Mouse (Mus musculus) heart, embryonic 11.5 days (tissue): ENCODE data around the gene Hs6st2. TPM values are rescaled to one million over a fixed set of nuclear protein-coding genes. Genes with fewer than 3 reads are reported as not detected.

ENCODE experiments used
- ATAC-seq: fragments of 200-750 bp; cut with Nextera tagmentation; replicated peaks from 2 replicates; pipeline ENCODE4 v1.8.0; 2017; ENCODE audit warnings: moderate library complexity; ENCODE audit not compliant: insufficient number of reproducible peaks, low FRiP score, low TSS enrichment
- H3K27ac ChIP-seq: fragments of 300-500 bp; sonication (generic); 2 replicates; pipeline ENCODE4 v1.5.1; 2014; ENCODE audit warnings: mild to moderate bottlenecking, low read depth, low read length
- H3K27me3 ChIP-seq: fragments of 300-500 bp; sonication (generic); 2 replicates; pipeline ENCODE4 v1.6.1; 2014; ENCODE audit warnings: mild to moderate bottlenecking, low read length, mixed read lengths; ENCODE audit not compliant: control insufficient read depth, insufficient read depth
- H3K36me3 ChIP-seq: fragments of 300-500 bp; sonication (generic); 2 replicates; pipeline ENCODE4 v1.6.1; 2014; ENCODE audit warnings: mild to moderate bottlenecking, low read length, moderate library complexity, mixed read lengths; ENCODE audit not compliant: control insufficient read depth, insufficient read depth
- H3K4me1 ChIP-seq: fragments of 300-500 bp; sonication (generic); 2 replicates; pipeline ENCODE4 v1.6.1; 2014; ENCODE audit warnings: low read length; ENCODE audit not compliant: control insufficient read depth, insufficient read depth
- H3K4me2 ChIP-seq: fragments of 300-500 bp; sonication (generic); 2 replicates; pipeline ENCODE4 v1.6.1; 2014; ENCODE audit warnings: mild to moderate bottlenecking, moderate library complexity
- H3K4me3 ChIP-seq: fragments of 300-500 bp; sonication (generic); 2 replicates; pipeline ENCODE4 v1.5.1; 2014; ENCODE audit warnings: low read depth, low read length
- H3K9ac ChIP-seq: fragments of 300-500 bp; sonication (generic); 2 replicates; pipeline ENCODE4 v1.6.1; 2014; ENCODE audit warnings: mild to moderate bottlenecking, low read depth, low read length, moderate library complexity
- H3K9me3 ChIP-seq: fragments of 300-500 bp; sonication (generic); replicated peaks from 2 replicates; pipeline ENCODE4 v1.6.1; 2016; ENCODE audit warnings: low read length; ENCODE audit not compliant: control insufficient read depth
- WGBS: fragments of 180-500 bp; shearing (Covaris S2); extraction: QIAGEN DNeasy Blood & Tissue Kit; methylation state at CpG from one replicate; pipeline ENCODE4 v1.1.7; 2014; ENCODE audit not compliant: insufficient replicate concordance; 5-methylcytosine and 5-hydroxymethylcytosine counted together
- polyA plus RNA-seq: library from polyadenylated mRNA; unstranded; fragments of >200 nt; fragmentation: Nextera tagmentation; extraction: Ambion mirVana; gene quantifications from 2 replicates; pipeline ENCODE4 v1.2.1, GENCODE M21; 2014

Gene Hs6st2
- polyA plus RNA-seq, 1 experiment from 2014 or later, result 23.9 TPM

DNA sequence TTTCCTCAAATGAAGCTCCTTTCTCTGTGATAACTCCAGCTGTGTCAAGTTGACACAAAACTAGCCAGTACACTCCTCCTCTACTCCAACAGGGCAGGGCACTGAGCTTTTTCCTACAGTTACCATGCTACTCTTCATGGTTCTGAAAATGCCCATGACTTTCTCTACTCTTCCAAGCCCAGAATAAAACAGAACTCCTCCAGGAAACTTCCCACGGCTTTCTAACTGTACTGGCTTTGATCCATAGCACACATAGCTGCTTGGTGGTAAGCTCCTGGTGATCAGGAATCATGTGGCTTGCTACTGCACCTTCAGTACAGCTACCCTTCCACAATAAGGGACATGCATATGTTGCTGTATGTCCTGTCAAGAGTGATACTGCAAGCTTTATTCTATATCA is 150.5 kb downstream of the Hs6st2 start:
- H3K4me3 ChIP-seq, result no peak overlapping the region
- H3K27me3 ChIP-seq, result no peaks in the 10 kb centered on the region
- H3K4me2 ChIP-seq, result no peak overlapping the region
- H3K9ac ChIP-seq, result no peak overlapping the region
- H3K4me1 ChIP-seq, result no peaks in the 10 kb centered on the region
- no peaks in the 10 kb centered on the region for H3K9me3 ChIP-seq
- no peak for ATAC-seq
- no peak overlapping the region for H3K27ac ChIP-seq
- WGBS, result 75% methylated on average over 1 of the region's 1 CpGs
- H3K36me3 ChIP-seq, result no peaks in the 10 kb centered on the region

DNA sequence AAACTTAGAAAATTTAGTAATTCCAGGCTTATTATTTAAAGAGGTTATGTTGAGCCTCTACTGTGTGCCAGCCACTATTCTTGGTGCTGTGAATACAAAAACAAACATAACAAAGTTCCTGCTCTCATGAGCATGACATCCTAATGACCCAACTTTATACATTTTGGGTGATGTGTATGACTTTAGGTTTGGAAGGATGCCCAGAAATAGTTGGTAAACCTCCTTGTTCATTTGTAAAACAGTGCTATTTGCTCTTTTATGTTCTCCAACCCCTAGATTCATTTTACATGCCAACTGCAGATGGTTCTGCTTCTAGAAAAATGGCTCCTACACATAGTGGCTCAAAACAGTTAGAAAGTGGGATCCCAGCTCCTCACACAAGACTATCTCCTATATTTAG is 153.1 kb downstream of the Hs6st2 start:
- ATAC-seq, result no peak
- H3K27me3 ChIP-seq, result no peaks in the 10 kb centered on the region
- no peak overlapping the region for H3K4me3 ChIP-seq
- H3K9ac ChIP-seq, result no peak overlapping the region
- H3K4me1 ChIP-seq, result no peaks in the 10 kb centered on the region
- H3K4me2 ChIP-seq, result no peak overlapping the region
- no peaks in the 10 kb centered on the region for H3K9me3 ChIP-seq
- H3K36me3 ChIP-seq, result no peaks in the 10 kb centered on the region
- H3K27ac ChIP-seq, result no peak overlapping the region

DNA sequence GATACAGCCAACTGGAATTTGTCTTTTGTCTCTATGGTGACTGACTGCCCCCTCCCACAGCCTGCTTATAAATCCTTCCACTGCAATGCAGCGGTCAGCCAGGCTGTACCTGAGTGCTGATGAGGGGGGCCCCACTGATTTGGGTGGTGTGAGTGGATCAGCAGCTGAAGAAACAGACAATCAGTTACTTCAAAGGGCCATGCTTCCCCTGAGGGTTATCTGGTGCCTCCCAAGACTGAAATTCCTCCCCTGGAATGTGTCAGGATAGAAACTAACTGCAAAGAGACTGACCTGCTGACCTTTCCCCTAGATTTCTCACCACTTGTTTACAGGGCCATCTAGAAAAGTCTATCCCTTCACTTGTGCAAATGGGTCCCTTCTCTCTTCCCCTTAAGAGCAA is 166.8 kb downstream of the Hs6st2 start:
- Histone ChIP-seq H3K9me3 (no peaks in the 10 kb centered on the region), H3K27ac (no peak overlapping the region), H3K4me1 (no peaks in the 10 kb centered on the region; the same call in 1 of the 2 replicates), H3K27me3 (no peaks in the 10 kb centered on the region), H3K9ac (no peak overlapping the region), H3K36me3 (no peaks in the 10 kb centered on the region), H3K4me3 (no peak overlapping the region), H3K4me2 (no peak overlapping the region)
- 22% methylated on average over 1 of the region's 1 CpGs for WGBS
- ATAC-seq, result no peak

DNA sequence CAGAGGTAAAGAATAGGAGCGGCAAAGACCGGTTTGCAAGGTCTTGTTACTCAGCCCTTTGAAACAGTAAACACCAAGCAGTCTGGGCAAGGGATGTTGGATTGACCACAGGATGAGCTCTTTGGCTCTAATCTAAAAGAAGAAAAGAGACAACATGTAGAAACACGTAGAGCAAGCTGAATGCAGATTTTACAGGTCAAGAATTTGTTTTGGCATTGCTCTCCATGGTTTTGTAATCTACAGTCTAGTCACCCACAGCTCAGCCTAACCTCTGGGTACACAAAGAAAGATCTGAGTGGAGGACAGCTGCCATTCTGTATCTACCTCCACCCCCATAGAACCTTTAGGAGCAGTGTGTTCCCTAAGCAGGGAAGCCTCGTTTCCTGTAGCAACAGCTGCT is 175.1 kb downstream of the Hs6st2 start:
- Histone ChIP-seq H3K4me3 (no peak overlapping the region), H3K36me3 (no peaks in the 10 kb centered on the region), H3K4me2 (no peak overlapping the region), H3K27ac (no peak overlapping the region), H3K4me1 (no peaks in the 10 kb centered on the region; the same call in 1 of the 2 replicates), H3K9me3 (no peaks in the 10 kb centered on the region), H3K9ac (no peak overlapping the region), H3K27me3 (no peaks in the 10 kb centered on the region)
- WGBS, result 67% methylated on average over 4 of the region's 4 CpGs
- ATAC-seq, result no peak

DNA sequence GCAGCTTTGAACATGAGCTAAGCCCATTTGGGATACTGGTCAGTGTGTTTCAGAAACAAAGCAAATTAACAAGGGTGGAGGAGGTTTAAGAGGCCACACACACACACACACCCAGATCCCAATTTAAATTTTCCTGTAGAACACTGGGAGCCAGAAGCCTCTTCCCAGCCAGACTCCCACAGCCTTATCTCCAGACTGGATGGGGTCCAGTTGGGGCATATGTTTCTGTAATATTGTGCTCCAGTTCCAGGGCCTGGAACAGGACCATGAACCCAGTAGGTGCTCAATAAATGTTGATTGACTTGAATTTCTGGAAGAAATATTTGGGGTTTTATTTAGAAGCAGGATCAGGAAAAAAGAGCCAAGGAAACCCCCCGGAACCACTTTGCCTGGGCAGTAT is 176.0 kb downstream of the Hs6st2 start:
- no peaks in the 10 kb centered on the region; the same call in 1 of the 2 replicates for H3K4me1 ChIP-seq
- 53% methylated on average over 1 of the region's 1 CpGs for WGBS
- H3K36me3 ChIP-seq, result no peaks in the 10 kb centered on the region
- no peak overlapping the region for H3K4me3 ChIP-seq
- no peak overlapping the region for H3K4me2 ChIP-seq
- no peak for ATAC-seq
- no peak overlapping the region for H3K27ac ChIP-seq
- no peaks in the 10 kb centered on the region for H3K9me3 ChIP-seq
- no peaks in the 10 kb centered on the region for H3K27me3 ChIP-seq
- H3K9ac ChIP-seq, result no peak overlapping the region

DNA sequence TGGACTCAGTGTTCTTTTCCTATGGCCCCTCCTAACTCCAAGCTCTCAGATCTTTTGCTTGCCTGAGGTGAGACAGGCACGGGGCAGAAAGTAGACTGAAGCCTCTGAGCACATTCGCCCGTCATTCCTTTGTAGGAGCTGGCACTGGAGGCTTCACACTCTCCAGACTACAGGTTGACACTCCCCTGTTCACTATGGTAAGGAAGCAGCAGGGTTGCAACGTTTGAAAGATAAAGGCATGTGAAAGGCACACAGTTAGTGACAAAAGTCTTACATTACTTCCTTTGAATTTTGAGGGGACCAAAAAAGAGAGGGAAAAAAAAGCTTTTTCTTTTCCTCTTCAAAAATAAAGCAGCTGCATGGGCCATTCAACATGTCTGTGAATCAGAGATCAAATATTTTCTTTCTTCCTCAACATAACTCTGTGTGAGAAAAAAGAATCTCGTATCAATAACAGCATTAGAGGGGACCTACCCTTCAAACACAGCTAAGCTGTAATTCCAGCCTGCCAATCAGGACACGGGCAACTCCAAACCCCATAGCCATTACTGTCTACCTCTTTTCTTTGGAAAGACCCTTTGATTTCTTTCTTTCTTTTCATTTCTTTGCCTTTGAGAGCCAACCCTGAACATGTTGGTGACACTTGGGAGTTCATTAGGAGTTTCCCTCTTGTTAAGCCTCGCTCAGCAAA is 177.7 kb downstream of the Hs6st2 start:
- no peak overlapping the region for H3K9ac ChIP-seq

DNA sequence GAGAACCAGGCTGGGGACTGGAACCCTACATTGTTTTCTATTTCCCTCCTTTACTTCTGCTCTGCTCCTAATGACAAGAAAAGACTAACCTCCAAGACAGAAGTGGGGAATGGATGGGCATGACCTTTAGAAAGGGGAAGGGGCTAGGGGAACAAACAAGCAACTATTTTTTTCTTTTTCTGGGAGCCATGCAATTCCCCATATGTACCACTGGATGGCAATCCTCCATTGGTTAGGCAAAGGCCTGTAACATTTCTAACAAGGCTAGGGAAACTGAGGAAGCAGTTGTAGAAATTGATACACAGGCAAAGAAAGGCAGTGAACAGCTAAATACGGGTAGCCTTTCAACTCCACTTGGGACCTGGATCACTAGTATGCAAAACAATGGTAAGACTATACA is 183.8 kb downstream of the Hs6st2 start:
- no peaks in the 10 kb centered on the region for H3K36me3 ChIP-seq
- WGBS, result 39% methylated on average over 1 of the region's 1 CpGs
- H3K9ac ChIP-seq, result no peak overlapping the region
- H3K4me1 ChIP-seq, result no peaks in the 10 kb centered on the region
- H3K27me3 ChIP-seq, result no peaks in the 10 kb centered on the region
- no peak for ATAC-seq
- no peak overlapping the region for H3K4me3 ChIP-seq
- H3K4me2 ChIP-seq, result no peak overlapping the region
- H3K9me3 ChIP-seq, result no peaks in the 10 kb centered on the region
- H3K27ac ChIP-seq, result no peak overlapping the region

More for the DNA sequence above, 177.7 kb downstream of the Hs6st2 start:
- Histone ChIP-seq H3K4me2 (no peak overlapping the region), H3K9me3 (no peaks in the 10 kb centered on the region), H3K27ac (no peak overlapping the region), H3K4me3 (no peak overlapping the region), H3K4me1 (no peaks in the 10 kb centered on the region; the same call in 1 of the 2 replicates), H3K27me3 (no peaks in the 10 kb centered on the region), H3K36me3 (no peaks in the 10 kb centered on the region)
- ATAC-seq, result no peak
- 54% methylated on average over 7 of the region's 7 CpGs for WGBS

DNA sequence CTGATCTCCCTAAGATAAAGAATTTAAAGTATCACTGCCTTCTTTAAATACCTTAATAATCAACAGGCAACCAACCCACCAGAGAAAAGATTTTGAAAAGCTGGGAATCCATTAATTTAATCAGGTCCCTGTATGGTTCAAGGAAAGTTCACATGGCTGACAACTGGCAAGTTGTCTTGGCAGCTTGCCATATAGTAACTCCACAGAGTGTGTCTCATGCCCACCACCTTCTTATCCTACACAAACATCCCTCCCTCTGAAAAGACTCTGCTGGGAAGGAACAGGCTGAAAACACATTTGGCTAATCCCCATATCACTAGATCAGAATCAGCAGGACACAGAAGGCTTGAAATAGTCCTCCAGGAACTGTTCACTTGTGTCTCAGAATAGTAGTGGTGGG is 193.3 kb downstream of the Hs6st2 start:
- H3K4me2 ChIP-seq, result no peak overlapping the region
- H3K9ac ChIP-seq, result no peak overlapping the region
- no peak for ATAC-seq
- no peaks in the 10 kb centered on the region for H3K27me3 ChIP-seq
- H3K27ac ChIP-seq, result peak overlapping the region; percentile 50; the same call in 1 of the 2 replicates
- 0 out of 2 replicates have a peak, but pooled peaks cover 3% of the 10 kb centered on the region for H3K4me1 ChIP-seq
- H3K36me3 ChIP-seq, result no peaks in the 10 kb centered on the region
- no peak overlapping the region for H3K4me3 ChIP-seq
- no peaks in the 10 kb centered on the region for H3K9me3 ChIP-seq

DNA sequence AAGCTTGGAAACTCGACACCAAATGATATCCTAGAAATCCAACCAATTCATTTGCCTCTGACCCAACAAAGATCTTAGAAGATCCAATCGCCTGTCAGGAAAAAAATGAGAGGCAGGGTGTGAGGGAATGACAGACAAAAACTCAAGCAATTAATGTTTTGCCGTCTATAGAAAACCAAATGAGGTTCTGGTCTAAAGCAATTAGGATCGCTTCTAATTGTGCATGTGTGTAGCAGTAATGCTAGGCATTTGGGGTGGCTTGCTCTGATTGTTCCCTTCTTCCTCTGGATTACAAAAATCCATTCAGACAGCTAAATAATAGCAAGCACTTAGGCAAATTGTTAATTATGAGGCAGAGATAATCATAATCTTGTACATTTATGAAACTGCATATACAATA is 212.2 kb downstream of the Hs6st2 start:
- no peak overlapping the region for H3K4me3 ChIP-seq
- no peaks in the 10 kb centered on the region for H3K36me3 ChIP-seq
- H3K27ac ChIP-seq, result no peak overlapping the region
- no peaks in the 10 kb centered on the region for H3K27me3 ChIP-seq
- 0 out of 2 replicates have a peak, but pooled peaks cover 2% of the 10 kb centered on the region for H3K4me1 ChIP-seq
- 83% methylated on average over 4 of the region's 4 CpGs for WGBS
- H3K4me2 ChIP-seq, result no peak overlapping the region
- ATAC-seq, result no peak
- no peaks in the 10 kb centered on the region for H3K9me3 ChIP-seq
- H3K9ac ChIP-seq, result no peak overlapping the region
